In the genomic region with DNA sequence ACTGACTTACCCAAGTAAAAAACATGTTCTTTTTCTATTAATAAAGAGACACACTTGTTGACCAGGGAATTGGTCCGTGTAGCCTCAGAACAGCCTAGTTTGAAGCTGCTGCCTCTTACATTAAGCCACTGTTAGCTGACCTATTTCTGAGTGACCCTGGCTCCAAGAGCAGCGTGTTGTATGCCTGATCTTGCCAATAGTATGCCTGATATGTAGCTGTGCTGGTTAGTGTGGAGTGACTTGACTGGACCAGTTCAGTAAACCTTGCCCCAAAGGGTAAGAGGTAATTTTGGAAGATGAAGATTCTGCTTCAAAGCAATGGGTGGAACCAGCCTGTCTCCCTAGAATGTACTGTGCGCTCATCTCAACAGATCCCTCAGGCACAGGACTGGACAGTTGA, we compare ENCODE assay signal across 22 mouse cellular contexts. TPM values are rescaled to one million over a fixed set of nuclear protein-coding genes. Genes with fewer than 3 reads are reported as not detected.
A peak's percentile ranks its signal among the peaks of the same experiment; 100 is the strongest.
DNase-seq lines count a peak whose midpoint lies in the region; ATAC-seq and TF ChIP-seq lines count a peak whose summit lies in the region.
"Had no signal": no experiment of that assay in that cellular context is flagged by ENCODE, and none has a peak within 500 bp of the region (broad histone marks: within the 10 kb centered on the region; RNA-seq: fewer than 3 reads in every experiment).

No protein-coding gene starts in this region.

- peaks cover 4% of the 10 kb centered on the region; the same call in 1 of the 2 replicates for H3K36me3 ChIP-seq in heart, embryonic 14.5 days (ENCODE audit: control insufficient read depth, insufficient read depth, low read length)
- no peaks in the 10 kb centered on the region for H3K36me3 ChIP-seq in lung, postnatal 0 days (ENCODE audit: insufficient read depth, low read length)
- H3K36me3 ChIP-seq: hindbrain, embryonic 15.5 days had no signal

- H3K9me3 ChIP-seq in heart, embryonic 14.5 days (ENCODE audit: control insufficient read depth, low read length), result no peaks in the 10 kb centered on the region
- no peaks in the 10 kb centered on the region for H3K9me3 ChIP-seq in lung, postnatal 0 days (ENCODE audit: low read length)
- H3K9me3 ChIP-seq: hindbrain, embryonic 12.5 days; hindbrain, embryonic 15.5 days had no signal

- no peaks in the 10 kb centered on the region for H3K27me3 ChIP-seq in heart, embryonic 14.5 days (ENCODE audit: control insufficient read depth, insufficient read depth, low read length)
- H3K27me3 ChIP-seq in lung, postnatal 0 days (replicated peaks; ENCODE audit: insufficient read depth, low read length), result no peaks in the 10 kb centered on the region
- H3K27me3 ChIP-seq: hindbrain, embryonic 12.5 days; hindbrain, embryonic 15.5 days had no signal

- WGBS in heart, embryonic 14.5 days, result 74% methylated on average over 3 of the region's 3 CpGs
- WGBS in lung, postnatal 0 days, result 74% methylated on average over 3 of the region's 3 CpGs

- ATAC-seq in heart, embryonic 14.5 days (ENCODE audit: insufficient number of reproducible peaks, insufficient read depth, low FRiP score, low read depth), result no peak
- no peak for ATAC-seq in lung, postnatal 0 days
- ATAC-seq: CD4-positive, CD25-positive, alpha-beta regulatory T cell, adult 4 months; forebrain, embryonic 14.5 days; forebrain, postnatal 0 days; intestine, postnatal 0 days had no signal

- no peak for TF ChIP-seq EP300 in lung, postnatal 0 days (IDR thresholded peaks at IDR 0.05)

- no peak for TF ChIP-seq CTCF in gastrocnemius, adult 2 months (IDR thresholded peaks at IDR 0.05)
- TF ChIP-seq CTCF in lung, postnatal 0 days (IDR thresholded peaks at IDR 0.05), result no peak

- intact Hi-C loops in gastrocnemius, adult 2 months (cut with DNase I), result no loop called here

- no peak overlapping the region for H3K9ac ChIP-seq in heart, embryonic 14.5 days (ENCODE audit: low read length)
- H3K9ac ChIP-seq in lung, postnatal 0 days (replicated peaks; ENCODE audit: low read depth), result no peak overlapping the region
- H3K9ac ChIP-seq: forebrain, postnatal 0 days; hindbrain, embryonic 12.5 days; hindbrain, embryonic 15.5 days had no signal

- H3K27ac ChIP-seq in gastrocnemius, adult 2 months, result peak overlapping the region; percentile 84
- peak overlapping the region; percentile 11 to 15; a peak in 2 of 4 replicates for H3K27ac ChIP-seq in heart, embryonic 14.5 days (replicated peaks in 1 of 2; ENCODE audit: control insufficient read depth in 1 of 2, insufficient read depth in 1 of 2, low read depth in 2 of 2, low read length in 2 of 2)
- peak overlapping the region; percentile 55 for H3K27ac ChIP-seq in lung, postnatal 0 days (ENCODE audit: low read length)
- H3K27ac ChIP-seq: heart, adult 2 months; hindbrain, embryonic 12.5 days; hindbrain, embryonic 15.5 days had no signal

- no peak overlapping the region for H3K4me3 ChIP-seq in gastrocnemius, adult 2 months
- no peak overlapping the region for H3K4me3 ChIP-seq in heart, embryonic 14.5 days (ENCODE audit: control insufficient read depth in 1 of 2, insufficient read depth in 1 of 2, low read depth in 1 of 2, low read length in 2 of 2)
- H3K4me3 ChIP-seq in lung, postnatal 0 days (ENCODE audit: low read depth, low read length), result no peak overlapping the region
- H3K4me3 ChIP-seq: heart, adult 2 months; hindbrain, embryonic 12.5 days; hindbrain, embryonic 15.5 days had no signal

- peaks cover 27 to 45% of the 10 kb centered on the region in 2 experiments for H3K4me1 ChIP-seq in heart, embryonic 14.5 days (ENCODE audit: control insufficient read depth in 2 of 2, insufficient read depth in 2 of 2, low read length in 2 of 2)
- H3K4me1 ChIP-seq in lung, postnatal 0 days (ENCODE audit: insufficient read depth, low read depth, low read length), result peaks cover 20% of the 10 kb centered on the region; the same call in 1 of the 2 replicates

- DNase-seq in gastrocnemius, adult 2 months, result no peak
- no peak for DNase-seq in gastrocnemius, postnatal 25 days
- DNase-seq in heart, postnatal 4 days, result no peak
- no peak for DNase-seq in lung, postnatal 0 days (ENCODE audit: low spot score)
- no peak for DNase-seq in lung, postnatal 25 days (ENCODE audit: low spot score)
- peak; percentile 58 for DNase-seq in skeletal muscle tissue, adult 2 months (ENCODE audit: low read depth, low spot score)
- no peak for DNase-seq in urinary bladder, postnatal 14 days (ENCODE audit: low spot score)
- DNase-seq: adrenal gland, adult 8-10 months; cerebellum, adult 18-20 months; cerebellum, adult 9-10 months; cerebellum, postnatal 14 days; forebrain, postnatal 0 days; gastrocnemius, postnatal 10 days; heart, adult 2 months had no signal

- no peak overlapping the region for H3K4me2 ChIP-seq in heart, embryonic 14.5 days (ENCODE audit: low read length)
- no peak overlapping the region for H3K4me2 ChIP-seq in lung, postnatal 0 days (replicated peaks; ENCODE audit: low read depth, low read length)
- H3K4me2 ChIP-seq: heart, embryonic 11.5 days; hindbrain, embryonic 12.5 days; hindbrain, embryonic 15.5 days had no signal

RNA-seq across cellular contexts. Expression of a gene that starts 26.5 kb away (rescaled TPM):
- 10 to 100 TPM; 20.9 to 27.4 TPM for total RNA-seq in gastrocnemius, adult 2 months (2021)
- total RNA-seq in gastrocnemius, postnatal 25 days (2021), result 10 to 100 TPM; 10.7 to 17.6 TPM
- 1.7 and 3.7 TPM in 2 replicates for polyA plus RNA-seq in heart, embryonic 14.5 days (2014; fragmentation: Nextera tagmentation; extraction: Ambion mirVana)
- total RNA-seq in heart, postnatal 4 days (2021), result 10 to 100 TPM; 21.0 to 25.6 TPM
- polyA plus RNA-seq in lung, postnatal 0 days (2015; fragmentation: Nextera tagmentation; extraction: Ambion mirVana), result 1.5 and 1.8 TPM in 2 replicates
- total RNA-seq: MEL had no signal
- polyA plus RNA-seq: CD4-positive, CD25-positive, alpha-beta regulatory T cell, adult 4 months had no signal

Comparison
In these comparisons a context has a peak if more than half of its experiments do, and no peak if none do; other contexts are left out.
1. H3K27ac ChIP-seq: peak in every context shown above with its lines; median percentile 84 in gastrocnemius, adult 2 months; 55 in lung, postnatal 0 days; 13 in heart, embryonic 14.5 days.